Mouse (Mus musculus) heart, postnatal 0 days (tissue): ENCODE measurements around the gene Hoxb4.

Experiments
- CTCF ChIP-seq: IDR thresholded peaks from 2 replicates; pipeline ENCODE4 v1.5.1; 2016; ENCODE audit warnings: antibody characterized with exemption, control low read depth, low read depth
- EP300 ChIP-seq: IDR thresholded peaks from 2 replicates; pipeline ENCODE4 v1.6.1; 2016; ENCODE audit warnings: antibody characterized with exemption, low read depth

GRCm38 (mm10) chr11:96333241-96334001, 15.4 kb downstream of the Hoxb4 start:
- TF ChIP-seq EP300 (no peak), CTCF (no peak)
